Mouse (Mus musculus): ENCODE results near the gene Dok3.
"Not testable (repeated sequence)": the region's sequence is repeated elsewhere in the genome, so short reads cannot be mapped to it uniquely, and the experiment has no call there.

Dok3 gene

DNA sequence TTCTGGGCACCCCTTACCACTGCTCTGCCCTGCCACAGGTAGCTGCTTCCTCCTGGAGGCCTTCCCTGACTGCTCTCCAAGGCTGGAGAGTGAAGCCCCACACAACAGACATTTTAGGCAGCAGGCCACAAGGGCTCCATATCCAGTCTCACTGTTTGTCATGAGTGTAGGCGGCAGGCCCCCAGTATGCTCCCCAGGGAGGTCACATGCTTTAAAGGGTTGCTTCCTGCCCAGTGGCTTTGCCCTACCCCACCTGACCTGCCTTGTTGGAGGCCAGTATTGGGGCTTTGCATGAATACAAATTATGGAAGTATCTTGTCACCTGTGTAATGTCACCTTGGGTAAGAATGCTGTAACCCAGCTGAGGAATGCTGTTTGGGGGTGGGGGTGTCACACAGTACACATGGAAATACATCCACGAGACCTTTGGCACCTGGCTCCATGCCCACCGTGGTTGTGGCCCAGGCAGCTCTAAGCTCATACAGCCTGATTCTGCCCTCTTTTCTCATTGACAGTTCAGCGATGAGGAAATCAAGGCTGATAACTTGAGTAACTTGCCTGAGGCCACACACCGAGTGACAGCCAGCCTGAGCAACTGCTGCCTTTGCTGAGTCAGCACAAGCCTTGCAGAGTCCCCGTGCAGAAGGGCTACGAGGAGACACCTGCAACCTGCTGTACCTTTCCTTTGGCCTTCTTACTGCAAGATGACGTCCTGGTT, at the start of gene Dok3:
Gene Dok3 (minus strand): TSS at position 99 of the 718 bp plus-strand sequence.
- no peak for DNase-seq (ENCODE audit: extremely low read depth, insufficient read length, low spot score)

DNA sequence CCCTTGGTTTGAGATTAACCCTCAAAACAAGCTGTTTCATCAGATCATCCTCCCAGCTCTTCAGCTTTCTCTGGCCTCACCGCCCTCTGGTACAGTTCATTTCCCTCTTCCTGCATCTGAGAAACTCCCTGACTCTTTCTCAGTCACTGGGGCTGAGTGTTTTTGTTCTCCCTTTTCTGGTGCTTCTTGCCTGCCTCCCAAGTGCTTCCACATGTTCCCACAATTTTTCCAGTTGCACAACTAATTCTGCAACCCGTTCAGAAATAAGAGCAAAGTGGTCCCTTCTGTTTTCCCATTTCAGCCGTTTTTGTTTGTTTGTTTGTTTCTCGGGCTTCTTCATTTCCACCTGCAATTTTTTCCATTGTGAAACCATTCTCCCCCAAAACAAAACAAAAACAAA, 49.0 kb upstream of the Dok3 start:
- no peak for DNase-seq (ENCODE audit: extremely low read depth, insufficient read length, low spot score)

DNA sequence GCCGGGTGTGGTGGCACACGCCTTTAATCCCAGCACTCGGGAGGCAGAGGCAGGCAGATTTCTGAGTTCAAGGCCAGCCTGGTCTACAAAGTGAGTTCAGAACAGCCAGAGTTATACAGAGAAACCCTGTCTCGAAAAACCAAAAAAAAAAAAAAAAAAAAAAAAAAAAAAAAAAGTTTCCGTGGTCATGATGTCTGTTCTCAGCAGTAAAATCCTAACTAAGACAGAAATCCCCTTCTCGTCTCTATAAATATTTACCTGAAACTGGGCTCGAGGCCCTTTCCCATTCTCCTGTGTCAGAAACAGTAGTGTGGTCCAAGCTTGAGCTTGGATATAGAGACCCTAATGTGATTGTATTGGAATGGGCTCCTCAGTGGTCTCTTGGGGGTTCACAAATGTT, 47.8 kb upstream of the Dok3 start:
- not testable (repeated sequence) for DNase-seq (ENCODE audit: extremely low read depth, insufficient read length, low spot score)

DNA sequence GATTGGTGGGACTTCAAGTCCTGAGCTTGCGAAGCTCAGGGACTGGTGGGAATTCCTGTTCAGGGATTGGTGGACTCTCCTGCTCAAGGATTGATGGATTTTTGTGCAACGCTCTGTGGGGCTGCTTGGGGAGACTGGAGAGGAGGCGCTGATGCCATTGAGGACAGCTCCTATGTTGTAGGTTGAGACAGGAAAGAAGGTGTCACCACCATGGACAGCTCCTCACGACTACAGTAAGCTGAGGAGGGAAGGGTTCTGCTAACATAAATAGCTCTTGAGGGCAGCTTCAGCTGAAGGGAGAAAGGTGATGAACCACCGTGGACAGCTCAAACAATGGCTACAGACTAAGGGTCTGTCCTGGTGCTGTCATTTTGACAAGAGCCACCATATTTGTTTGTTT, 46.8 kb upstream of the Dok3 start:
- DNase-seq (ENCODE audit: extremely low read depth, insufficient read length, low spot score): no peak

DNA sequence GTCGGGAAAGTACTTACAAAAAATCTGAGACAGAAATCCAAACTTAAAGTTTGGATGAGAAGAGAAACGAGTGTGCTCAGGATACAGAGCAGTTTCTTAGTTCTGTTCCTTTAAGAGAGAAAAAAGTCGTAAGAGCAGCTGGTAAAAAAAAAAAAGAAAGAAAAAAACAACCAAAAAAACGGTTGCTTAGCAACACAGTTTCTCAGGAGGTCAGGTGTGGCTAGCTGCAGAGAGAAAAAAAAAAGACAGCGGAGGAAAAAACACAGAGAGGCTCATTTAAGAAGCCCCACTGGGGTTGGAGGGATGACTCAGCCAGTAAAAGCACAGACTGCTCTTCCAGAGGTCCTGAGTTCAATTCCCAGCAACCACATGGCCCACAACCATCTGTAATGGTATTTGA, 45.2 kb upstream of the Dok3 start:
- DNase-seq (ENCODE audit: extremely low read depth, insufficient read length, low spot score): no peak

DNA sequence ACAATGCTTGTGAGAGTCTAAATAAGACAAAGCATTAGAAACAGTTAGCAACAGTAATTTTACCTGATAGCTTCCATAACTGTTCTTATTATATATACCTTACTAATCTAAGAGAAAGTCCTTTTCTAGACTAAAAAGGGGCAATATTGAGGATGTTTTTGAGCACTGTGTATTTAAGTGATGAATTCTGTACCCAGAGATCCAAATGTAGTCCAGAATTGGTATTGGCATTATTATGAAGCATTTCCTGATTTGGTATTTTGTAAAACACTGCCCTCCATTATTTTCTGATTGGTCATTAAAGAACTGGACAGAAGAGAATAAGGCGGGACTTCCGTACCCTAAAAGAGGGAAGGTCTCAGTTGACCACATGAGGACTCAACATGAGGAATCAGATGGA, 44.3 kb upstream of the Dok3 start, which contains the start of gene Tmed9:
Gene Tmed9 (plus strand): TSS at position 301 of the 400 bp plus-strand sequence.
- no peak for DNase-seq (ENCODE audit: extremely low read depth, insufficient read length, low spot score)

DNA sequence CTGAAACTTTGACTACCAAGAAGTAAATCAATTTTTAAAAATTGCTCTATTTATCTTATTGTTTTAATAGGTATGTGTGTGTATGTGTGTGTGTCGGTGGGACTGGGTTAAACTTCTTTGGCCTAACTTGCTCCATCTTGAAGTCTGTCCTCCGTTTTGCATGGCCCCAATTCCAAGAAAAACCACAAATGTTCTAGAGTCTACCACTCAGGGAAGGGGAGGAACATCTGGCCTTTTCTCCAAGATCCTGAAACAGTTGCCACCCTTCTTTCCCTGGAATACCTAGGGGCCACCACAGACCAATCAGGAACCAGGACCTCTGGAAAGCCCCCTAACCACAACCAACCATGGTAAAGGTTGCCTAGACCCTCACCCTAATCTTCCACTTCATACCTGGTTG, 42.9 kb upstream of the Dok3 start:
- no peak for DNase-seq (ENCODE audit: extremely low read depth, insufficient read length, low spot score)

DNA sequence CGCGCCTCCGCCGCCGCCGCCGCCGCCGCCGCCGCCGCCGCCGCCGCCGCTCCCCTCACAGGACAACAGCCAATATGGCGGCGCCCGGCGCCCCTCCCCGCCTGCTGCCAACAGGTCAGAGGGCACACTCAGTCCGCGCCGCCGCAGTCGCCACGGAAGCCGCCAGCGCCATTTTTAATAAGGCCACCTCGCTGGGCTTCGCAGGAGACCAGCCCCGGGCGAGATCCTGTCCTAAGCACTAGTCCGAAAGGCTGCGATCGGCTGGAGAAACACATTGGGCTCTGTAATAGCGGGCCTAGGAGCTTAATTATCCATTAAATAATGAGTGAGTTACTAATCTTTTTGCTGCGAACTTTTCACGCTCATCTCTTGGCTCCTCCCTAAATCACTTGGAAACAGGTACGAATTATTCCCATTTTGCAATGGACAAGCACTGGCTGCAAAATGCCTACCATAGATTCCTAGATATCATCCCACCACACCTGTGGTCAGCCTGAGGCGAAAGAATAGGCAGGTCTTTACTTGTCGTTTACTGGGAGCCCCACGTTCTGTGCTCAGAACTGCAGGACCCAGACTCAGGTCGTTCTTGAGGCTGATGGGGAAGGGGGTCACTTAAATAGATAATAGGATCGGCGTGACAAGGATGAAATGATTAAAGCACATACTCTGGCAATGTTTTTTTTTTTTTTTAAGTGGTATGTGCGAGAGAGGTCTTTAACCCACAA, 42.1 kb upstream of the Dok3 start, which contains the start of gene Fam193b:
Gene Fam193b (minus strand): TSS at position 94 of the 725 bp plus-strand sequence.
- peak; percentile 88 for DNase-seq (ENCODE audit: extremely low read depth, insufficient read length, low spot score)

DNA sequence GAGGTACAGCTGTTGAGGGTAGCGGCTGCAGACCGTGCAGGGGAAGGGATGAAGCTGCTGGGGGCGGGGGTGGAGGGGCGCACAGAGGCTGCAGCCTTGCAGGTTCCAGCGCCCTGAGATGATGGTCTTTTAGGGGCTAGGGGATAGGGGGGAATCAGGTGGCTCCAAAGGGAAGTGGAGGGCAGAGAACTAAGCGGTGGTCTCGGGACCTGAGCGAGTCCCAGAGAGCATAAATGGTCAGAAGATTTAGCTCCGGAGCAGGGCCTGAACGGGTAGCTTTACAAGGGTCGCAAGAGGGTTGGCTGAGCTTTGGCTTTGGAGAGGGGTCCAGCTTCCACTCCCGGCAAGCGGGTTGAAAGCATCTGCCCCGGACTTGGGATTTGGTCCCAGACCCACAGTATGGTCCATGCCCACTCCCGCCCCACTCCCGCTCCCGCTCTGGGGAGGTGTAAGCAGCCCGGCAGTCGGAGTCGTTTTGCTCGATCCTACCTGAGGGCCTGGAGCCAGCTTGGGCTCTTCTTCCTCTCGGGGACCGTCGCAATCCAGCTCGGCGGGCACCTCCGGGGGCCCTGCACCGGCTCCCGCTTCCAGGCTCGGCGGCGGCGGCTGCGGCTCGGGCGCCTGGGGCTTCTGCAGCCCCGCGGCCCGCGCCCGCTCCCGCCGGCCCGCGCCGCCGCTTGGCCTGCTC, 41.3 kb upstream of the Dok3 start:
- peak; percentile 47 for DNase-seq (ENCODE audit: extremely low read depth, insufficient read length, low spot score)

DNA sequence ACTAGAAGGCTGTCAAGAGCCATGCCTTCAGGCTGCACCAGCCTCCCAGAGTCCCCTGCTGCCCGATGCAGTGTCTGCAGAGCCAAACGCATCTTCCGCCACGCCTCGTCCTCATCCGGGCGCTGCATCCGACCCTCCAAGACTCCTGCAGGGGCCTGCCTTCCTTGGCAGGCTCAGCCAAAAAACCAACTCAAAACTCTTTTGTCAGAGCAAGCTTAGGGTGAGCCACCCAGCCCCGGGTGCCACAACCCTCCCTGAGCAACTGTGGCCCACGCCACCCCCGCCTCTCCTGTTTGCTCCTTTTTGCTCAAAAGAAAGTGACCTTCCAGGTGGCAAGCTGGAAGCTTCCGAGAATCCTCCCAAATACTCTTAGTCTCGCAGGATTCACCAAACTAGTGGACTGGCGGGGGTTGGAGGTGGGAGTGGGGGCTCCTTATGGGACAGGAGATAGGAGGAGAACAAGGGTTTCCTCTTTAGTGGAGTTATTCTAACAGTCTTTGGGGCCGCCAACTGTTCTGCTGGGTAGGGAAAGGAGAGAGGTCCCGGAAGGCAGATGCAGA, 40.7 kb upstream of the Dok3 start:
- peak; percentile 42 for DNase-seq (ENCODE audit: extremely low read depth, insufficient read length, low spot score)

DNA sequence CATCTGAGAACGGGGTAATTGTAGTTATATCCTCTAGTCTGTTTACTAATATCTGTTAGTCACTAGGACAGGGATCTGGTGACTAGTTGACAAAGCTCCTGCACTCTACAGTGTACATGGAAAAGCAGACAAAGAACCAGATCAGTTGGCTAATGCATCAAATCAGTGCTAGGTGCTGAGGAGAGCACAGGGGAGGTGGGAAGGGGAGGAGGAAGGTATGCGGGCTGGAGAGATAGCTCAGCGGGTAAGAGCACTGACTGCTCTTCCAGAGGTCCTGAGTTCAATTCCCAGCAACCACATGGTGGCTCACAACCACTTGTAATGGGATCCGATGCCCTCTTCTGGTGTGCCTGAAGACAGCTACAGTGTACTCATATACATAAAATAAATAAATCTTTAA, 39.4 kb upstream of the Dok3 start:
- DNase-seq (ENCODE audit: extremely low read depth, insufficient read length, low spot score): not testable (repeated sequence)

DNA sequence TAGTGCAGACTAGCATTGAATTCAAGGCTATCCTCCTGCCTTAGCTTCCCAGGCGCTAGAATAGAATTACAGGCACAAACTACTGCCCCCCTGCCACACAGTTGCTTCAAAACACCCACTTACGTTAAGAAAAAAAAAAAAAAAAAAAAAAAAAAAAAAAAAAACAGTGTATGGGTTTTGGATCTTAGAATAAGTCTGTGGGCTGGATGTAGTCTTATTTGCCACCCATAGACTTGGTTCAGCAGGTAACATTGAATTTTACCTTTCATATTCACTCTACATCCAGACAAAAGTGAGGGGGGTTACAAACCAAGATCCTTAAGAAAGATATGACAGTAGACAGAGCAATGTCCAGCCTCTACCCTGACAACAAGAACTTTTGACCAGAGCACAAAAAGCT, 38.9 kb upstream of the Dok3 start:
- DNase-seq (ENCODE audit: extremely low read depth, insufficient read length, low spot score): no peak

DNA sequence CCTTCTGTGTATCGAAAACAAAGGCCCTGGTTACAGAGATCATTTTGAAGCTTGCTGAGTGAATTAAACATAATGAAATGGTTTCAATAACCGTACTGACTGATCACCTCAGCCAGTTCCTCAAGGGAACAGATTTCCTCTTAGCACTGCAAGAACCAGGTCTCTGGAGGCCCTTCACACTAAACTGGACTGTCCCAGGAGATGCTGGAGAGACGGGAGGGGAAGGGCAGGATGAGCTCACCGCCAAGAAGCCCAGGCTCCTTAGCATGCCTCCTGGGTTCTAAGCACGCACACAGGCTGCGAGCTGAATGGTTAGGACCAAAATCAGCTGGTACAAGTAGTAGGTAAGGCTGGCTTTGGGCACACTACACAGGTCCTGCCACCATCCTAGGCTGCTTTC, 37.9 kb upstream of the Dok3 start:
- DNase-seq (ENCODE audit: extremely low read depth, insufficient read length, low spot score): no peak

DNA sequence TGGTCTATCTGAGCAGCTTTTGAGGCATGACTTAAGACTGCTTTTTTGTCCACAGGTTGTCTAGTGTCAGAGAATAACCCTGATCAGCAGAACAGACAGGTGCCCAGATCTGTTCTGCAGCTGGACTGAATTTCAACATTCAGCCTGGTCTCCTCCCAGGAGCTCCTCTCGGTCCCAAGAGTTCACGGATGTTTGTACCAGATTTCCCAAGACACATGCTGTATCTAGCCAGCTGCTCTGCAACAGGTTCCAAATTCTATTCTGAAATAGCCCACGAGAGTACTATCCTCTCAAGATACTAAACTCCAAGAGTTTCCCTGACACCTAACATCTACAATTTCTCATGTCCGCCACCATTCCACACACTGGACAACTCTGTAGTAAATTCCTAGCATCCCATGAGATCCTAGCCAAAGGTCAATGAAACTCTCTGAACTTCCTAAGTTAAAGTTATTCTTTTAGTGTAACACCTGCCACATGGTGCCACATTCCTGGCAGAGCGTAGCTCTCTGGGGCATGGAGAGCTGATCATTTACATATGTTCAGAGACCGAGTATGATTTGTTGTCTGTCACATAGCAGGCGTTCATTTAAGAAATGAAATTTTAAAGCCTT, 34.3 kb upstream of the Dok3 start:
- DNase-seq (ENCODE audit: extremely low read depth, insufficient read length, low spot score): no peak

DNA sequence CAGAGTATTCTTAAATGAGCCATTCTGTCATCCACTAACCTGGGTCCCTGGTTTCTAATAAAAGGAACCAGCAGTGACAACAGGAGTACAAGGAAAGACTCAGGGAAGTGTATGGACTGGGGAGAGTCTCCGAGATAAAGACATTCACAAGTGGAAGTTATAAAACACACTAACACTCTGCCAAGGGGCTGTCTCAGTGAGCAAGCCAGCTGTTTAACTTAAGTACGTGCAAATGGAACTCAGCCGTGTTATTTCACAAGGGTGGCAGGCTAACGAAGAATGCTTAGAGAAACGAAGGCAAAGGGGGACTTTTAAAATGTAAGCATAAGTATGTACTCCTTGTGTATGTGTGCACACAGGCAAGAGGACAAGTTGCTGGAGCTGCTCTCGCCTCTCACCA, 28.4 kb upstream of the Dok3 start:
- DNase-seq (ENCODE audit: extremely low read depth, insufficient read length, low spot score): no peak

DNA sequence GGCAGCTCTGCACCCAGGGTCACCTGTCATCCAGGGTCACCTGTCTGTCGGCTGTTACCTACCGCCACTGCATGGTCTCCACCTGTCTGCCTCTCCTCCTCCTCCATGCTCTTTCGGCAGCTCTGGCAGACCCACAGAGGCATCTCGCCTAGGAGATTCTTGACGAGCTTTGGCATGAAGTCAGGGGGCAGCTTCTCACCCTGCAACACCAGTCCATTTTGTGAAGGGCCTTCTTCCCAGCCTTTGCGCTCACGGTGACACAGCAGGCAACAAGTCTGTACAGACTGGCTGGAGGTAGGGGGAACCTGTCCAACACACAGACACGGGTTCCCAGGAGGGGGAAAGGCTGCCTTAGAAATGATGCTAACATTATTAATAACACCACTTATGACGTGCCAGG, 26.8 kb upstream of the Dok3 start:
- no peak for DNase-seq (ENCODE audit: extremely low read depth, insufficient read length, low spot score)

DNA sequence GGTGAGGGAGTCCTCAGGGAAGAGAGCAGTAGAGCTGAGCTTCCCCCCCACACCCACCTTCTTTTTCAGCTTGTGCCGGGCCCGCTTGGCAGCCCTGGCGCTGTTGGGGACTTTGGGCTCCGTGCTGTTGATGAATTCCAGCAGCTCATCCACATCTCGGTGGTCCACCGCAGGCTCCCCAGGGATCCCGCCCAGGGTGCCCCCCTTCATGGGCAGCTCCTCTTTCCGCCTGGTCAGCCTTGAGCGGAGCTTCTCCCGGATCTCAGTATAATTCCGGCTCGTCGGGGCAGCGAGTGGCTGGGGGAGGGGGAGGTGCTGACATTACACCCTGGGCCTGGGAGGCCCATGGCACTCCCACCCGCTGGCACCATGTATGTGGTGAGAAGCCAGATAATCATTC, 20.0 kb upstream of the Dok3 start:
- no peak for DNase-seq (ENCODE audit: extremely low read depth, insufficient read length, low spot score)

DNA sequence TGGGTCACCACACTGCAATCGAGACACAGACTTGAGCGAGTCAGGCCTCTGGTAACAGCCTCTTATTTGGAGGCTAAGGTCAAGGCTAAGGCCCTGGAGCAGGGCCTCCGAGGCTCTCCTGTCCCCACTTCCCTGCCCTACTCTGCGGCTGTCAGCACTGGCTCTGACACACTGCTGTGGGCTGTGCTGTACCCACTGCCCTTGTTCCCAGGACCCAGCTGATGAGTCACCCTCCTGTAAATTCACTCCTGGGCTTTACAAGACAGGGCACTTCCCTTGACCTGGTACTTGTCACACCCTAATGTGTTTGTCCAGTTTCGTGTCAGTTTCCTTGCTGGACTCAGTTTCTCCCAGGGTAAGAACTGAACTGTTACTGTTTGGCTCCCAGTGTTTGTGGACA, 19.3 kb upstream of the Dok3 start:
- DNase-seq (ENCODE audit: extremely low read depth, insufficient read length, low spot score): no peak

DNA sequence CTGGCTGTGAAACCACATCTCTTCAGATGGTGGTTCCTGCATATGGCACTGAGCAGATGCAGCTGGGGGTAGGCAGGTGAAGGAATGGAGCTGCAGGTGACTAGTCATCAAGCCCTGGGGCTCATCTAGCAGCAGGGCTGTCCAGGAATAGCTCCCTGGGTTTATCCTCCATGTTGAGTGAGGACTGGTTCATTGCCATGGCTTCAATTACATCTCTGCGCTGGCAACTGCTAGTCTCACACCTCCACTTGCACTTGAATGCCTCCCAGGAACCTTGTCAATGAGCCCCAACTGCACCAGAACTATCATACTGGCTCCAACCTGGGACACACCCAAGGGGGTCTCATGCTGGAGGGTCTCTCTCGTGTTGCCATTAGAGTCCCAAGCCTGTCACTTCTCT, 18.8 kb upstream of the Dok3 start:
- no peak for DNase-seq (ENCODE audit: extremely low read depth, insufficient read length, low spot score)

DNA sequence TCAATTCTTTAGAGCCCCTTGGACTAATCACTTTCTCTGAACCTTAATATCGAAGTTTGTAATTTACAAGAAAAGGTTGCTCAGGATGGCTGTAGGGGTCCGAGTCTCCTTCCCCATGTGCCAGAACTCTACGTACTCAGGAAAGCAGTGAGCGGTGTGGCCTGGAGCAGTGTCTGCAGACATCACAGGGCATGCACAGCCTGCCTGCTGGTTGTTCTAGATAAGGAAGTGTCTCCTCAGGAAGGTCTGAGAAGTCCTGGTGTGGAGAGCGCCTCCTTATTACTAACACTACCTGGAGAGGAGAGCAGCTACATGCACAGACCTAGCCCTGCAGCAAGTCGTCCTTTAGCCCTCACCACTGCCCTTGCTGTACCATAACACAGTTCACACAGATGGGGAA, 15.7 kb upstream of the Dok3 start:
- no peak for DNase-seq (ENCODE audit: extremely low read depth, insufficient read length, low spot score)

DNA sequence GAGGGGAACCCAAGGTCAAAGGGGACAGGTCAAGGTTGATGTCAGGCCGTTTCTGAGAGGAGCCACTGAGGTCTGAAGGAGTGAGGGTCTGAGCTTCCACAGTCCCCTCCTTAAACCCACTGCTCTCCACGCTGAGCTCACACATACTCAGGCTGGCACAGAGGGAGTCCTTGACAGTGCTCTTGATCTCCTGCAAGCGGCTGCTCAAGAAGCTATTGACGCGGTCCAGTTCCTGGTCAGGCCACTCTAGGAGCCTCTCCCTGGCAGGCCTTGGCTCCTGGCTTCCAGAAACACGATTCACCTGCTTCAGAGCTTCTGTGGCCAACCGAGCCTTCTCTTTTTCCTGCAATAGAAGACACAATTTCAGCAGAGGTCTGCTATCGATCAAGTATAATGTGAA, 14.4 kb upstream of the Dok3 start:
- no peak for DNase-seq (ENCODE audit: extremely low read depth, insufficient read length, low spot score)
